Mouse (Mus musculus) brain, embryonic 14.5 days (tissue): Measurements from ENCODE around the gene Pitpnm2.

Experiments
- CTCF ChIP-seq: fragments of 200-500 bp; IDR thresholded peaks from 2 replicates; pipeline ENCODE4 v1.5.1; 2012; ENCODE audit warnings: inconsistent platforms, mild to moderate bottlenecking, moderate library complexity, borderline replicate concordance; ENCODE audit not compliant: insufficient read depth, insufficient read length; ENCODE audit errors: extremely low read depth
- POLR2A ChIP-seq: fragments of 200-500 bp; IDR thresholded peaks from 2 replicates; pipeline ENCODE4 v1.6.1; 2012; ENCODE audit warnings: mild to moderate bottlenecking, inconsistent platforms, borderline replicate concordance; ENCODE audit not compliant: poor library complexity, insufficient read depth, insufficient read length, severe bottlenecking; ENCODE audit errors: extremely low read depth

DNA sequence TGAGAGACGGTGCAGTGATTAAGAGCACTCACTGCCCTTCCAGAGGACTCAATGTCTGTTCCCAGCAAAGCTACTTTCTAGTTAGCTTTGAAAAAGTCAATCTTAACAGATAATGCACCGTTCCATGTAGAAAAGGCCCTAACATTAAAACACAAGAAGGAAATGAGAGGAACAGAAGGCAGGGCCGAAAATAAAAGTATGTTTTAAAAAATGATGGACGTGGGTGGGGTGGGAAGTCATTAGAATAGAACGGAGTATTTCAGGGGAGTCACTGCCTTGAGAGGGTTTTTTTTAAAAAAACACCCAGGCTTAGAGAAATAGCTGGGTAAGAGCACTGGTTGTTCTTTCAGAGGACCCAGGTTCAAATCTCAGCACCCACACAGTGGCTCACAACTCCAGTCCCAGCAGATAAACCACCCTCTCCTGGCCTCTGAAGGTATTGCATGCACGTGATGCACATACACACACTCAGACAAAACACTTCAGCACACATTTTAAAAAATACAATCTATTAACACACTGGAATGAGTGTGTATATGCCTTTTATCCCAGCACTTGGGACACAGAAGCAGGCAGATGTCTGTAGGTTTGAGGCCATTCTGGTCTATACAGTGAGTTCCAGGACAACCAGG, 38.2 kb upstream of the Pitpnm2 start:
- TF ChIP-seq CTCF (peak; percentile 13; the same call in 1 of the 2 replicates), POLR2A (no peak)
